Mouse (Mus musculus) small intestine, adult 2 months (tissue): ENCODE results near the gene Wsb2.

Experiments used
- CTCF ChIP-seq: fragments of 200-500 bp; IDR thresholded peaks from 2 replicates; pipeline ENCODE4 v1.5.1; 2012; ENCODE audit warnings: low read depth, mild to moderate bottlenecking, control low read depth, inconsistent platforms, low read length, moderate library complexity, mixed read lengths; ENCODE audit not compliant: insufficient replicate concordance, insufficient read length; ENCODE audit errors: extremely low read depth
- POLR2A ChIP-seq: fragments of 200-500 bp; IDR thresholded peaks from 2 replicates; pipeline ENCODE4 v1.6.1; 2012; ENCODE audit warnings: low read depth, mild to moderate bottlenecking, control low read depth, inconsistent platforms, low read length, moderate library complexity

- TF ChIP-seq POLR2A (no peak), CTCF (no peak)
Observed at GRCm38 (mm10) chr5:117361590-117361989, 4.5 kb downstream of the Wsb2 start.
